Mouse (Mus musculus): Measurements from ENCODE around the gene B4galt2.

Gene B4galt2

GRCm38 (mm10) chr4:117871787-117872186 is 11.5 kb downstream of the B4galt2 start:
- no peak for DNase-seq (ENCODE audit: extremely low spot score, low read depth, low spot score)

GRCm38 (mm10) chr4:117870437-117870836 is 12.8 kb downstream of the B4galt2 start:
- no peak for DNase-seq (ENCODE audit: extremely low spot score, low read depth, low spot score)

GRCm38 (mm10) chr4:117869317-117869716 is 14.0 kb downstream of the B4galt2 start:
- DNase-seq (ENCODE audit: extremely low spot score, low read depth, low spot score), result no peak

- DNase-seq (ENCODE audit: extremely low spot score, low read depth, low spot score), result no peak
Measured at GRCm38 (mm10) chr4:117867823-117868222, 15.5 kb downstream of the B4galt2 start.

- no peak for DNase-seq (ENCODE audit: extremely low spot score, low read depth, low spot score)
Measured at GRCm38 (mm10) chr4:117867000-117867399, 16.3 kb downstream of the B4galt2 start.

- DNase-seq (ENCODE audit: extremely low spot score, low read depth, low spot score), result no peak
Measured at GRCm38 (mm10) chr4:117866083-117866482, 17.2 kb downstream of the B4galt2 start.

GRCm38 (mm10) chr4:117862823-117863222 is 20.5 kb downstream of the B4galt2 start:
- DNase-seq (ENCODE audit: extremely low spot score, low read depth, low spot score), result no peak

GRCm38 (mm10) chr4:117860570-117860969 is 22.7 kb downstream of the B4galt2 start:
- DNase-seq (ENCODE audit: extremely low spot score, low read depth, low spot score), result no peak

GRCm38 (mm10) chr4:117858794-117859193 is 24.5 kb downstream of the B4galt2 start:
- no peak for DNase-seq (ENCODE audit: extremely low spot score, low read depth, low spot score)

- DNase-seq (ENCODE audit: extremely low spot score, low read depth, low spot score), result no peak
Measured at GRCm38 (mm10) chr4:117855146-117855545, 28.1 kb downstream of the B4galt2 start.

- no peak for DNase-seq (ENCODE audit: extremely low spot score, low read depth, low spot score)
Measured at GRCm38 (mm10) chr4:117852152-117852868, 31.0 kb downstream of the B4galt2 start.

- DNase-seq (ENCODE audit: extremely low spot score, low read depth, low spot score), result no peak
Measured at GRCm38 (mm10) chr4:117850871-117851270, 32.4 kb downstream of the B4galt2 start.

- DNase-seq (ENCODE audit: extremely low spot score, low read depth, low spot score), result no peak
Measured at GRCm38 (mm10) chr4:117850176-117850575, 33.1 kb downstream of the B4galt2 start.

- no peak for DNase-seq (ENCODE audit: extremely low spot score, low read depth, low spot score)
Measured at GRCm38 (mm10) chr4:117849506-117849905, 33.8 kb downstream of the B4galt2 start.

- DNase-seq (ENCODE audit: extremely low spot score, low read depth, low spot score), result no peak
Measured at GRCm38 (mm10) chr4:117849063-117849462, 34.2 kb downstream of the B4galt2 start.

- no peak for DNase-seq (ENCODE audit: extremely low spot score, low read depth, low spot score)
Measured at GRCm38 (mm10) chr4:117847011-117847410, 36.3 kb downstream of the B4galt2 start.

GRCm38 (mm10) chr4:117846261-117846660 is 37.0 kb downstream of the B4galt2 start:
- no peak for DNase-seq (ENCODE audit: extremely low spot score, low read depth, low spot score)

- no peak for DNase-seq (ENCODE audit: extremely low spot score, low read depth, low spot score)
Measured at GRCm38 (mm10) chr4:117845316-117845715, 38.0 kb downstream of the B4galt2 start.

GRCm38 (mm10) chr4:117844467-117844866 is 38.8 kb downstream of the B4galt2 start:
- DNase-seq (ENCODE audit: extremely low spot score, low read depth, low spot score), result no peak

GRCm38 (mm10) chr4:117843101-117843500 is 40.2 kb downstream of the B4galt2 start:
- DNase-seq (ENCODE audit: extremely low spot score, low read depth, low spot score), result no peak

GRCm38 (mm10) chr4:117841566-117841965 is 41.7 kb downstream of the B4galt2 start:
- no peak for DNase-seq (ENCODE audit: extremely low spot score, low read depth, low spot score)

- DNase-seq (ENCODE audit: extremely low spot score, low read depth, low spot score), result no peak
Measured at GRCm38 (mm10) chr4:117840821-117841220, 42.5 kb downstream of the B4galt2 start.

GRCm38 (mm10) chr4:117839366-117839765 is 43.9 kb downstream of the B4galt2 start:
- DNase-seq (ENCODE audit: extremely low spot score, low read depth, low spot score), result no peak
